Mouse (Mus musculus) bone marrow macrophage, adult 2 months (primary cell): ENCODE data around the gene Ppp1r12b. TPM values are rescaled to one million over a fixed set of nuclear protein-coding genes. Genes with fewer than 3 reads are reported as not detected.

ENCODE experiments used
- H3K27ac ChIP-seq: 2 replicates; pipeline ENCODE4 v1.5.1; 2012; ENCODE audit warnings: low read depth, low read length; ENCODE audit not compliant: insufficient read depth
- H3K4me1 ChIP-seq: 2 replicates; pipeline ENCODE4 v1.6.1; 2012; ENCODE audit warnings: low read length; ENCODE audit not compliant: control insufficient read depth, insufficient read depth
- H3K4me3 ChIP-seq: 2 replicates; pipeline ENCODE4 v1.5.1; 2012; ENCODE audit warnings: mild to moderate bottlenecking, low read length, moderate library complexity; ENCODE audit not compliant: insufficient read depth
- CTCF ChIP-seq: IDR thresholded peaks from 2 replicates; pipeline ENCODE4 v1.5.1; 2012; ENCODE audit warnings: low read depth, mild to moderate bottlenecking, low read length, moderate library complexity
- POLR2A ChIP-seq: IDR thresholded peaks from 2 replicates; pipeline ENCODE4 v1.6.1; 2012; ENCODE audit warnings: mild to moderate bottlenecking, low read depth, low read length, borderline replicate concordance
- polyA plus RNA-seq: library from polyadenylated mRNA; stranded (reverse); fragments of >200 nt; gene quantifications from 2 replicates; pipeline ENCODE4 v1.2.4, GENCODE M21; 2012; ENCODE audit not compliant: missing spikeins, insufficient read depth, insufficient read length

The Ppp1r12b gene
- polyA plus RNA-seq, 1 experiment = 4.6 TPM

DNA sequence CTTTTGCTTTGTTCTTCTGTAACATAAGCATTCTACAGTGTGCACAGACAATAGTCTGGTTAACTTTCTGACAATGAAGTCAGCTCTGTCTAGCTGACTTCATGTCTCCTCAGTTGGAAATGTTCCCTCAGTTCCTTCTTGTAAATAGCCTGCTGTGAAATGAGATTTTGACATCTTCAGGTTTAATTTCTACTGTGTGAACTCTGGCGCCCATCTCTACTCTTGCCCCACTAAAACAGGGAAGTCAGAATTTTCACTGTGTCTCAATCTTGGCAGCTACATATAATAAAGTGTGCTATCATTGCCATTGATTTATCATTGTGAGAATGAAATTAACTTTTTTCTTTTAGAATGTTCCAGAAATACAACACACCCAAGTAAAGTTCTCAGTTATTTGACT, 170.8 kb downstream of the Ppp1r12b start:
- peak overlapping the region; percentile 64 for H3K27ac ChIP-seq
- TF ChIP-seq POLR2A (no peak), CTCF (no peak)

DNA sequence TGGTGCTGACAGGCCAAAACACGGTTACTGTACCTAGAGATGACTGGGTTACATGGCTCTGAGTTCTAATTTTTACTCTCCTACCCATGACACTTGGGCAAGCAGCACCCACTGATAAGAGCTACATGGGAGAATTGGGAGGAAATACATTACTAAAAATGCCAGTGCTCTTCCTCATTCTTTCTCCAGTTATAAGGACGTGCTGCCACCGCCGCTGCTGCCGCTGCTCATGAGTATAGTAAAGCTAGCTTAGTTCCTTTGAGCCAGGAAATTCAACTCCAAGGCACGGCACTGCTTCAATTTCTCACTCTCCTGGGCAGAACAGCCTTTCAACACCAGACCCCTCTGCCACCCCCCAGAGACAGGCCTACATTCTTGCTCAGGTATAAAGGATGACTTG, 171.3 kb downstream of the Ppp1r12b start:
- peak overlapping the region; percentile 64 for H3K27ac ChIP-seq
- no peak for TF ChIP-seq POLR2A
- no peak for TF ChIP-seq CTCF
- peak overlapping the region; percentile 28 for H3K4me3 ChIP-seq
- peaks cover 41% of the 10 kb centered on the region for H3K4me1 ChIP-seq

More for the DNA sequence above, 170.8 kb downstream of the Ppp1r12b start:
- Histone ChIP-seq H3K4me3 (peak overlapping the region; percentile 28), H3K4me1 (peaks cover 44% of the 10 kb centered on the region)

DNA sequence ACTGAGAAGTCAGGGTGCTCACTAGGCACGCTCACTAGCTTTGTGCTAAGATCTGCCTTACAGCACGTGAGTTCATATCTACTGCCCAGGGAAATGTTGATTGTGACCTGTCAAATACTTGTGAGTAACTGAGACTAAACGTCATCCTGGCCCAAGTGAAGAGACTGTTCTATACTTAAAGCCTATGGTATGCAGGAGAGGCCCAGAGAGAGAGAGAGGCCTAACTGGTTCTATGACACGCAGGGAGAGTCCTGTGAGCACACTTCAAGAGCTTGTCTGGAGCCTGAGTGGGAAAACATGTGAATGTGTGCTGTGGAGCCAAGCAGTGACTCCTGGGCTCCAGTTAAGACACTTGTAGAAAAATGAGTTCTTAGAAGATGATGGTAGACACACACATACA, 171.8 kb downstream of the Ppp1r12b start:
- no peak overlapping the region for H3K4me3 ChIP-seq
- H3K27ac ChIP-seq = no peak overlapping the region
- peaks cover 36% of the 10 kb centered on the region for H3K4me1 ChIP-seq
- TF ChIP-seq CTCF = no peak
- no peak for TF ChIP-seq POLR2A

DNA sequence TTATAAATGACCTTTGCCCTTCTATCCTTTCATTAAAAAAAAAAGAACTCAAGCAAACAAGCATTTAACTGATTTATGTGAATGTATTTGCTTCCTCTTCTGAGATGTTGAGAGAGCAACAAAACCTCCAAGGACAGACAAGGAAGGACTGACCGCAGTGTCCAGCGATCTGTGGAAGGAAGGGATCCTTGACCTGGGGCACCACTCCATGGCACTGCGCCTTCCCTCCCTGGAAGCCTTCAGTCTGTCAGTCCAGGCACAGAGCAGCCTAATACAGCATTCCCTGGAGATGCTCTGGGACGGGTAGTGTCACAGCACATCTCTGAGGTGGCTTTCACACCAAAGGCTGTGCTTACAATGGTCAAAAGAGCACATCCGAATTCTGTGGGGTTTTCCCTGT, 172.9 kb downstream of the Ppp1r12b start:
- H3K4me1 ChIP-seq = peaks cover 32% of the 10 kb centered on the region
- H3K27ac ChIP-seq = no peak overlapping the region
- no peak for TF ChIP-seq POLR2A
- TF ChIP-seq CTCF = no peak
- H3K4me3 ChIP-seq = no peak overlapping the region

DNA sequence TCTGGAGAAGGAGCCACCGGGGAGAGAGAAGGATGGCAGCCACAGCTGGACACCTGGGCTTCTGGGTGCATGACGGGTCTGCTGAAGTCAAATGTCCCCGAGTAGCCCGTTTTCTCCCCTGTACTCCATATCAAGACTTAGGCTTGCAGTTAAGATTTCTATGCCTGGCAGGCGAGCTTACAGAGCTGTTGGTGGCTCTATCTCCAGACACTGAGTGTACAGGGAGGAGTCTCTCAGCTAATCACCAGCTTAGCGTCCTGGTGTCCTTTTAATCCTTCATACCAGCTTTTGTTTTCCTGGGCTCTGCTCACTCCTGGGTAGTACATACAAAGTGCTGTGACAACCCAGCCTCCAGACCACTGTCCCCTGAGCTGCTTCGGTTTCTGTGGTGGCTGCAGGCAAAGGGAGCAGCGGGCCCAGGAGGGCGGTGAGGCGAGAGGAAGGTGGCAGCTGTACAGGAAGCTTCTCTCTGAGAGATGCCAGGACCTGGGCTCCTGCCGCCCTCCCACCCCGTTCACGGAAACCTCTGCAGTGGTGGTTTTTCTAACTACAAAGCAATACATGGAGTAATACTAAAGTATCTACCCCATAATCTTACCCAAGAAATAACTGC, 177.7 kb downstream of the Ppp1r12b start:
- Histone ChIP-seq H3K4me1 (peaks cover 35% of the 10 kb centered on the region), H3K4me3 (no peak overlapping the region), H3K27ac (no peak overlapping the region)
- no peak for TF ChIP-seq CTCF
- TF ChIP-seq POLR2A = no peak

DNA sequence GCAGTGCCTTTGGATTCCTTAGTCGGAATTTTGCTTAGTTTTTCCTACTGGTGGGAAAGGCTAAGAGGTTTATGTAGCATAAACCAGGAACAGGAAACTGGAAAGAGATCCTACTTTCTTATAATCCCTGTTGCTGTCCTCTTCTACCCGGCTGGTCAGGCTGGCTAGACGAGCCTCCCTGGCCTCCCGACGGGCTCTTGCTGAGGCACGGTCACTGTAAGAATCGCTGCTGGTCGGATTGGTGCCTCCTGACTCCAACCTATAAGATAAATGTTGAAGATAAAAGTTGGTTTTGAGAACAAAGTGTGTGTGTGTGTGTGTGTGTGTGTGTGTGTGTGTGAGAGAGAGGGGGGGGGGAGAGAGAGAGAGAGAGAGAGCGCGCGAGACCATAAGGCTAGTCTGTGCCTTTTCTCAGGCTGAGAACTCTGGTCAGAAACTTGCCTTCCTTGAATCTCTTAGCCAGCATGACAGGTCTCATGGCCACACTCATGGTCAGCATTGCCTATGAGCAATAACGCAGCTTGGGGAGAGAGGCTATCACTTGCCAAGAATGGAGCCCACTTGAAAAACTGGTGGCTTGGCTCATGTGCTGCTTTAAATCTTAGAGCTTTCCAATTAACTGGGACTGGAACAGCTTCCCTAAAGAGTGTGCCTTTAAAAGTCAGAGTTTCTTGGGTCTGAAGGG, 178.4 kb downstream of the Ppp1r12b start:
- H3K4me3 ChIP-seq = no peak overlapping the region
- TF ChIP-seq CTCF (no peak), POLR2A (no peak)
- peaks cover 34% of the 10 kb centered on the region for H3K4me1 ChIP-seq
- no peak overlapping the region for H3K27ac ChIP-seq

DNA sequence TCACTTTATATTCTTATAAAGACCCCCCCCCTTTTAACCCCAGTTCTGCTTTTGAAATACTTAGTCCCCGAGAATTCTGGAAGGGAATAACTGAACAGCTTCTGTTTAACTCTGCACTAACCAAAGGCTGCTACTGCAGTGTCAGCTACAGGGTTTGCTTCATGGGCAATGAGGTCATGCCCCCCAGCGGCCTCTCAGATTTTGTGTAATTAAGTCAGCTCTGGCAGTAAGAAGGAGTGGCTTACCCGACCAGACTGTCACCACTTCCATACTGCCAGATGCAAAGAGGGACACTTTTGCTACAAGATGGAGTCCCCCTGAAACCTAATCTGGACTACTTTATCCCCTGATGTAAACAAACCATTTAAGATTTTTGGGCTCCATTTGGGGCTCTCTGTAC, 180.1 kb downstream of the Ppp1r12b start:
- peaks cover 45% of the 10 kb centered on the region for H3K4me1 ChIP-seq
- TF ChIP-seq CTCF (no peak), POLR2A (no peak)

DNA sequence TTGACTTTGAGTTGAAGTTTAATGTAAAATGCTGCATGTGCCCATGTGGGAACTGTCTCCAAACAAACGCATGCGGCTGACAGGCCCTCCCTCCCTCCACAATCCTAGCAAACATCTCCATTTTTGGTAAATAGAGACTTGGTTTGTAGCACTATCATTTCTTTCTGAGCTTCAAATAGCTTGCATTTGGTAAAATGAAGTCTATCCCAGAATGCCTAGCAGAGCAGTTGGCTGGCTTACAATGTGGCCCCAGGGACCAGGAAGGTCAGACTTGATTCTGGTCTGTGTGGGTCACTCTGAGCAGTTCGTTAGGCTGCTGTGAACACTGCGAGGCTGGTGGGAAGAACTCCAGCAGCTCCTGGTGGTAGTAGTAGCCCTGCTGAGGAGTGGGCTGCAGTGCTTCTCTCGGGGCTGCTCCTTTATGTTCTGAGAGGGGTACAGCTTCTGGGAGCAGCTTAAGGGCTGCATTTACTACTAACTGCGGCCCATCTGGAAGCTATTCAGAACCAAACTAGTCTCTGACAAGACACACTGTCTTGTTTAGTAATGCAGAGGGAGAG, 180.9 kb downstream of the Ppp1r12b start:
- TF ChIP-seq CTCF (no peak), POLR2A (no peak)
- H3K4me3 ChIP-seq = no peak overlapping the region
- H3K27ac ChIP-seq = no peak overlapping the region
- H3K4me1 ChIP-seq = peaks cover 49% of the 10 kb centered on the region

More for the DNA sequence above, 180.1 kb downstream of the Ppp1r12b start:
- Histone ChIP-seq H3K4me3 (no peak overlapping the region), H3K27ac (no peak overlapping the region)

DNA sequence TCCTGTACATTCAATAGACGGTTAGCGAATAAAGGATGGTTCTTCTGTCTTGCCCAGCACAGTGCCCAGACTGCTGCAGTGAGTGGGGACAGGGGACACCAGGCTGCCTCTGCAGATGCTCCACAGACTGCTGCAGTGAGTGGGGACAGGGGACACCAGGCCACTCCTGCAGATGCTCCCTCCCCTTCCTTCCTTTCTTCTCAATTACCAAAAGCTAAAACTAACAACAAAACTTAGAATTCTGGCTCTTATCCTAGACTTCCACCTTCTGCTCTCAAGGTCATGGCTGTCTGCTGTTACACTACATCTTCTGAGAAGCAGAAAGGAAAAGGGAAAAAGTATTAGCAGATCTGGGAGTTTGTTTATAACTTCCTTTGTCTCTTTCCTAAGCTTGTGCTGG, 181.5 kb downstream of the Ppp1r12b start:
- H3K4me3 ChIP-seq = no peak overlapping the region
- H3K27ac ChIP-seq = no peak overlapping the region
- H3K4me1 ChIP-seq = peaks cover 49% of the 10 kb centered on the region
- no peak for TF ChIP-seq CTCF
- no peak for TF ChIP-seq POLR2A

DNA sequence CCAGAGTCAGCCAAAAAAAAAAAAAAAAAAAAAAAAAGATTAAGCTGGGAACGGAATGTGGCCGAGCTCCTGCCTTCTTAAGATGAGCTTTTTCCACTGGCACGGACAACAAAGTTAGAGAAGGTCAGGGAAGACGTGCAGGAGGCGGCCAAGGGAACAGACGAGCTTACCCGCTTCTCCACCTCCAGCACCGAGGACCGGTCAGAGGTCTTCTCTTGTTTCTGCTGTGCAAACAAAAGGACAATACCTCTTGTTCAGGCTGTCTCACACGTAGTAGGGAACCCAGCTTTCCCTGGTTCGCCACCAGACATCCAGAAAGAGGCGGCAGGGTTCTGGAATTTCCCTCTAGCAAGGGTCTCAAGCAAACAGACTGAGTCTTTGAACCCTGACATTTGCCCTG, 182.5 kb downstream of the Ppp1r12b start:
- no peak for TF ChIP-seq CTCF
- H3K27ac ChIP-seq = no peak overlapping the region
- H3K4me3 ChIP-seq = no peak overlapping the region
- H3K4me1 ChIP-seq = peaks cover 49% of the 10 kb centered on the region

DNA sequence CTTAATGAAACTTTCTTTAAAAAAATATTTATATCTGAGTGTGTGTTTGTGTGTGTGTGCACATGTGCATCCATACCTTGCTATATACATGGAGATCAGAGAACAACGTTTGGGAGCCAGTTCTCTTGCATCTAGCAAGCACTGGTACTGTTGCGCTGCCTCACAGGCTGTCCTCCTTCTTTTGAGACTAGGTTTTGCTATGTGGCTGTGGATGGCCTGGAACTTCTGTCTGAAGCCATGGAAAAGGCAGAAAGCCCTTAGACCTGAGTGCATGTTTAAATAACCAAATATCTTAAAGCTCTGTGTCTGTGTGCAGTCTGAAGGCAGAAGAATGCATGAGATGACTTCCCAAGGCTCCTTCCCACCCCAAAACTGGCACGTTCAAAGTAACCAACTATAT, 182.9 kb downstream of the Ppp1r12b start:
- H3K4me1 ChIP-seq = peaks cover 49% of the 10 kb centered on the region
- no peak overlapping the region for H3K4me3 ChIP-seq
- H3K27ac ChIP-seq = no peak overlapping the region
- TF ChIP-seq POLR2A = no peak
- TF ChIP-seq CTCF = no peak
